Mouse (Mus musculus) T-cell, adult 2 months (primary cell): ENCODE results near the gene A630023A22Rik.

Experiments
- DNase-seq: peaks from one replicate; pipeline ENCODE4 v3.0.0; 2022; ENCODE audit warnings: low spot score

The A630023A22Rik gene

GRCm38 (mm10) chr14:34086806-34087205 lies 15.7 kb downstream of the A630023A22Rik start:
- DNase-seq, result no peak

GRCm38 (mm10) chr14:34085731-34086130 lies 16.8 kb downstream of the A630023A22Rik start, which contains the start of gene Anxa8:
Anxa8 (plus strand) TSS chr14:34085981.
- DNase-seq, result no peak

DNA sequence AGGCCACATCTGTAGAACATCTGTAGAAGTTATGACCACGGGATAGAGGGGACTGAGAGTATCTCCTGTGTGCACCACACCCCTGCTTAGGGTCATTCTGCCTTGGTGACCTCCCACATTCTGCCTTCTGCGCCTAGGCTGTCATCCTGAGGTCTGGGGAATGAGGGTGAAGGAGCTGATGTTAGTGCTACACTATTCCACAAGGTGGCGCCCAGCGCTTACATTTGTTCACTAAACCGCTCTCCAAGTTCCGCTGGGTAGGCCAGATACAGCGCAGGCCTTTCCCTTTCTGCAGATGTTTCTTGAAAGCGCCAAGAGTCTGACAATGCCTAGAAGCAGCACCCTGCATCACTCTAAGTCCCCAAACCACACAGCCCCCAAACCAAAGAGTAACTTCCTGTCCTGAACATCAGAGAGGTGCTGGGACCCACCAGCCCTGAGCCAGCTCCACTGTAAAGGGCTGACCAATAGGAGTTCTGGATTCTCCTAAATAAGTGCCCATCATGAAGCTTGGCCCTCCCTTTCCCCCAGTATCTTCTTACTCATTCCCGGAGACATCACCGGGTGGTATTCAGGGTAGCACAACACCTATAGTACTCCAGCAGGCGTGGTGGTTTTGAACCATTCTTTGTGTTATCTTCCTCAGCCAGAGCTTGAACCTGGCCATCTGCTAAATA lies 22.1 kb downstream of the A630023A22Rik start:
- DNase-seq, result no peak

DNA sequence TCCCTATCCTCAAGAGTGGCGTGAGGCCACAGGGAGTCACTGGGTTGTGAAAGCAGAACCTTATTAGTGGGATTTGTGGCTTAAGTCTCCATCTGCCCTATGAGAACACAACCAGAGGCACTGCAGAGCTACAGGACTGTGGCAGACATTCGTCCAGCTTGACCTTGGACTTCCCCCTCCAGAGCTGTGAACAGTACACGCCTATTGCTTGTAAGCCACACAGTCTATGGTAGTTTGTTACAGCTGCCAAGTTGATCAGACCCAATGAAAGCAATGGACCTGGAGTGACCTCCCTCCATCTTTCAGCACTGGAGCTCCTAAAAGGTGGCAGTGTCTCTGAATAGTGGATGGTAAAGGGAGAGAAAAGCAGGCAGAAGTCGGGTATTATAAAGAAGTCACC lies 24.3 kb downstream of the A630023A22Rik start:
- no peak for DNase-seq

GRCm38 (mm10) chr14:34077222-34077621 lies 25.3 kb downstream of the A630023A22Rik start:
- DNase-seq, result no peak

DNA sequence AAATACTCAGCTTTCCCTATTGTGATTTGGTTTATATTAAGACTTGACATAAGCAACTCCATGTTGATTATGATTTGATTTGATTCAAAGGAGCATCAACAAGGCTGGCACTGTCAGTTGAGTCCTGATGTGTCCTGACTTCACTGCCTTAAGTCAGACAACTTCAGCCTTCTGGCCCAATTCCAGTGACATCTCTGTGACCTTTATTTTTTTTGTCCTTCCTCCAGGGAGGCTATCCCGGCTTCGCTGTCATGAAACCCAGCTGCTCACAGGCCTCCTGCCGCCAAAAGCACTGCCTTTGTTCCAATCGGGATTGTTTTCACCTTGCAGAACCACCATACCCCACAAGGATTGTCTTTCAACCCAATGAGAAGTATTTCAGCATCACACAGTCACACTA lies 27.2 kb downstream of the A630023A22Rik start:
- DNase-seq, result no peak

DNA sequence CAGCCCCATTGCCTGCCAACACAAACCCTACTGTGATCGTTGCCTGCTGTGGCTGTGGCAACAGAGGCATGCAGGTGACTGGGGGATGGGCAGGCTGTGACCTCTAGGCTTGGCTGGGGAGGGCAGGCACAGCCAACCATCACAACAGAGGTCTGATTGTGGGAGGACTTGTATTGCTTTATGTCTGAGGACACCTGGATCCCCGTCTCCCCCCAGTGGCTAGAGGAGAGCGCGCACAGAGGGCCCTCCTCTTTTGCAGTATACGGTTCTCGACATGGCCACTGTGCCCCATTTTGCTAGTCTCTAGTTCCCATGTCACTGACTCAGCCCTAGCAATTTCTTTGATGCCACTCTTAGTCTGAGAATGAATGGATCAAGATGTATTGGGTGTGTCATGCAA lies 30.9 kb downstream of the A630023A22Rik start:
- no peak for DNase-seq

DNA sequence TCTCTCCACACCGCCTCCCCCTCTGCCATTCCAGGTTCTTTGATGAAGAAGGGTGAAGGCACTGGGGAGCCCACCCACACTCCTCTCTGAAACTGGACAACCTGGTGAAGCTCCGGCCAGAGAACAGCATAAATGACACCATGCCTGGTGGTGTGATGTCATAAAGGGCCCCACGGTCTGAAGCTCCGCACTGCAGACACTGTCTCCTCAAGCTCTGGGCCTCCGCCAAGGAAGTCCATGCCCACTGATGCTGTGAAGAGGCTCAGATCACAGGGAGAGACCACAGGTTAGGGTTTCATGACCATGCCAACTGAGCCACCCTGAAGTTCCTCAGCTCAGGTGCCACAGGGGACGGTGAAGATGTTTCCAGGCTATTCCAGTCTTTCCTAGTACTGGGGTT lies 50.0 kb downstream of the A630023A22Rik start, which contains the start of gene Antxrl:
TSS of gene Antxrl (plus strand) at position 192 of the 400 bp plus-strand sequence.
- DNase-seq, result no peak

- DNase-seq, result no peak
Measured at GRCm38 (mm10) chr14:34050101-34050779, 52.3 kb downstream of the A630023A22Rik start.

- DNase-seq, result no peak
Measured at GRCm38 (mm10) chr14:34043341-34043740, 59.2 kb downstream of the A630023A22Rik start.

DNA sequence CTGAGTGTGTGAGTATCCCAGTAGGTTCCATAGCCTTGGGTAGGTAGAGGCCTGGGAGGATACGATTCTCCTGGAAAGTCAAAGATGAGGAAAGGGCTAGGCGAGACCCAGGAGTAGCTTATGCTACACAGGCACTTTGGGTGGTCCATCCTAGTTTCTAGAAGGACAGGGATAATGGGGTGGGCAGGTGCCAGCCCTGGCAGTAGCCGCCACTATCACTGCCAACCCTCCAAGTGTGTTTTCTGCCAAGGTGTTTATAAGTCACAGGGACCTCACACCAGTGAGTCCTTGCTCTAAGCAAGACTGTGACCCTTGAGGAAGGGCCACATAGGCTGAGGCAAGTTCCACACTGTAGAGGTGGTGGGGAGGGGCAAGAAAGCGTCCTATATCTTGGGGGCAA lies 61.3 kb downstream of the A630023A22Rik start:
- no peak for DNase-seq

DNA sequence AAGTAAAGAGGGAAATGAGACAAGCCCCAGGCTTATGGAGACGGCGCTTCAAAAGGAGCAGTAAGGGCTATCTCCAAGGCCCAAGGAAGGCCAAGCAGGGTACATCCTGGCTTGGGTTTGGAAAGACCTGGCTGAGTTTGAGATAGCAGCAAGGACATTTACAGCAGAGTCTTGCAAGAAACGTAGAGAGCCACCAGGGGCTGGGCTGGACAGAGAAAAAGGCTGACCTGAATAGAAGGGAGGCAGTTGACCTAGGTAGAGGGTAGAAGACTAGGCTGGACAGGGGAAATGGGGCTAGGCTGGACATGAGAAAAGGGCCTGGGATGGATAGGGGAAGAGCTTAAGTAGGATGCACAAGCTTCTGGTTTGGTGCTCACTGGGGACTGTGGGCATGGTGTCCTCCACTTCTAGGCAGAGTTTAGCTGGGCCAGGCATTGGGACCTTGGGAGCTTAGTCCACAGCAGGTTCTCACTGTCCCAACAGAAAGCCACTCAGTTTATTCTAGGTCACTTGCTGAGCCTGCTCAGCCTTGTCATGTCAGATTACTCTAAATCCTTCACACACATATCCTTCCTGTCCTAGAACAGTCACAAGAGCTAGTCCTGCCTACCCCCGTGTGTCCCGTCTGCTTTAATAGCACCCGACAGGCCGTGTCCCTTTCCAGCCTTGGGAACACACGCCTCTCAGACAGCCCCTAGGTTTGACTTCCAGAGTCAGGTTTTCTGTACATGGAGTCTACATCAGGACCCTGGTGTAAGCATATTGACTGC lies 68.5 kb downstream of the A630023A22Rik start:
- no peak for DNase-seq

GRCm38 (mm10) chr14:34026710-34027109 lies 75.8 kb downstream of the A630023A22Rik start:
- no peak for DNase-seq

GRCm38 (mm10) chr14:34016938-34017337 lies 85.6 kb downstream of the A630023A22Rik start:
- no peak for DNase-seq

DNA sequence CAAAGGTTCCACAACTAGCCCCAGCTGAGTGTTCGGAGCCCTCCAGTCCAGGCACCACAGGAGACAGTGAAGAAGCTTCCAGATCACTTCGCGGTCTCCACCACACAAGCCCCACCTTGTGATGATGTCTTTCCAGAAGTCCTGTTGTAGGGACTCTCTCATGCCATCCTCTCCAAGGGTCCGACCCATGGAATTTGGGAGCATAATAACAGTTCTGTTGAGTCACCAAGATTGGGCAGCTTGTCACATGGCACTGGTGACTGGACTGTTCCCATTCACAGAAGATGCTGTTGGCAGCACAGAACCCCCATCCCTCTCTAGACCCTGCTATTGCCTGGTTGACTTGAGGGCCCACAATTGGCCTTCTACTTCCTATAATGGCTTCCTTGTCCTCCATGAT lies 86.2 kb downstream of the A630023A22Rik start, which contains the start of gene Gm5460:
TSS of gene Gm5460 (plus strand) at position 378 of the 400 bp plus-strand sequence.
- no peak for DNase-seq

GRCm38 (mm10) chr14:34015063-34015462 lies 87.5 kb downstream of the A630023A22Rik start, which contains the start of gene Gm30083:
Gm30083 (minus strand) TSS chr14:34015182.
- DNase-seq, result no peak

- no peak for DNase-seq
Measured at GRCm38 (mm10) chr14:34002358-34002757, 100.2 kb downstream of the A630023A22Rik start.

DNA sequence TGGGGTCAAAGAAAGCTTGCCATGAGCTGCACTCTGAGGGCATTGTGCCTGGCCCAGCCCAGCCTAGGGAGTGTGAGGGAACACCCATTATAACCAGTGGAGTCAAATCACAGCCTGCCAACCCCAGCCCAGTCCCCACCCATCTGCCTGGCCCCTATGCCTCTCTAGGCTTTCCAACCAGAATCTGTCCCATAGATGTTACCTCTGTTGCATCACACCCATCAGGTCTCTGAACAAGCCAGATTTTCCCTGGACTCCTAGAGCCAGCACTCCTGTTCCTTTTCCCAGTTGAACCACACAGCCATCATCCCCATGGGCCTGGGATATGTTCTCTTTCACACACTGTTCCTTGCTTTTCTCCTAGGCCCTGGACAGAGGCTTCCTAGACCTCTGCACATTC lies 101.1 kb downstream of the A630023A22Rik start:
- no peak for DNase-seq
